Mouse (Mus musculus): ENCODE results near the gene Birc2.

DNA sequence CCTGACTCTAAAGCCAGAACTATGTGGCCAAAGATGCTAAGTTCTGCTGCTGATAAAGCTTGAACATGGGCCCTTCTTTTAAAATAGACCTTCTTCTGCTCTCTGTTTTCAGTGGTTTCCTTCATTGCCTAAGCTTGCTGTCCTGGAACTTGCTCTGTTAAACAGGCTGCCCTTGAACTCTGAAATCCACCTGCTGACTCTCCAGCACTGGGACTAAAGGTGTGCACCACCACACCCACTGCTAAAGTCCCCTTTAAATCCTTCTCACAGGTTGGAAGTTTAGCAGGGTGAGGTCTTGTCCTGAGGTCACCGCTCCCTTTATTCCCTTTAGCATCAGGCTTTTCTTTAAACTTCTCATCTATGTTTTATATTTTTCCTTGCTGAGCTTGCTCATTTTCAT lies 59.9 kb downstream of the Birc2 start:
- no peak for TF ChIP-seq CTCF (IDR thresholded peaks at IDR 0.05; ENCODE audit: low read depth)
- TF ChIP-seq EP300 (IDR thresholded peaks at IDR 0.05; ENCODE audit: low read depth): no peak

Data from liver, postnatal 0 days (tissue).